Mouse (Mus musculus): ENCODE results near the gene AC134908.4.
A peak's percentile ranks its signal among the peaks of the same experiment; 100 is the strongest.

The AC134908.4 gene

GRCm38 (mm10) chr17:25830806-25831431, 35.5 kb upstream of the AC134908.4 start:
- no peak for DNase-seq (ENCODE audit: low spot score)

GRCm38 (mm10) chr17:25830200-25830753, 34.8 kb upstream of the AC134908.4 start:
- DNase-seq (ENCODE audit: low spot score): no peak

- no peak for DNase-seq (ENCODE audit: low spot score)
Measured at GRCm38 (mm10) chr17:25829558-25830017, 34.1 kb upstream of the AC134908.4 start.

- DNase-seq (ENCODE audit: low spot score): peak; percentile 58
Measured at GRCm38 (mm10) chr17:25828712-25829557, 33.5 kb upstream of the AC134908.4 start, which contains the start of gene Jmjd8. TSS of gene Jmjd8 (plus strand) at chr17:25828867.

GRCm38 (mm10) chr17:25828223-25828594, 32.8 kb upstream of the AC134908.4 start:
- DNase-seq (ENCODE audit: low spot score): no peak

- no peak for DNase-seq (ENCODE audit: low spot score)
Measured at GRCm38 (mm10) chr17:25827546-25828222, 32.2 kb upstream of the AC134908.4 start.

- no peak for DNase-seq (ENCODE audit: low spot score)
Measured at GRCm38 (mm10) chr17:25827011-25827410, 31.6 kb upstream of the AC134908.4 start.

GRCm38 (mm10) chr17:25825984-25826570, 30.6 kb upstream of the AC134908.4 start:
- DNase-seq (ENCODE audit: low spot score): no peak

GRCm38 (mm10) chr17:25825311-25825710, 29.9 kb upstream of the AC134908.4 start:
- DNase-seq (ENCODE audit: low spot score): no peak

- no peak for DNase-seq (ENCODE audit: low spot score)
Measured at GRCm38 (mm10) chr17:25824362-25825142, 29.1 kb upstream of the AC134908.4 start.

GRCm38 (mm10) chr17:25823452-25823851, 28.0 kb upstream of the AC134908.4 start, which contains the start of gene Wdr24:
TSS of gene Wdr24 (plus strand) at chr17:25823627.
- peak; percentile 53 for DNase-seq (ENCODE audit: low spot score)

- DNase-seq (ENCODE audit: low spot score): no peak
Measured at GRCm38 (mm10) chr17:25818851-25819780, 23.7 kb upstream of the AC134908.4 start.

- no peak for DNase-seq (ENCODE audit: low spot score)
Measured at GRCm38 (mm10) chr17:25817662-25818061, 22.2 kb upstream of the AC134908.4 start.

- DNase-seq (ENCODE audit: low spot score): peak; percentile 80
Measured at GRCm38 (mm10) chr17:25813471-25813870, 18.0 kb upstream of the AC134908.4 start.

- no peak for DNase-seq (ENCODE audit: low spot score)
Measured at GRCm38 (mm10) chr17:25810890-25811289, 15.4 kb upstream of the AC134908.4 start.

- DNase-seq (ENCODE audit: low spot score): no peak
Measured at GRCm38 (mm10) chr17:25809606-25810340, 14.3 kb upstream of the AC134908.4 start.

GRCm38 (mm10) chr17:25808789-25809605, 13.5 kb upstream of the AC134908.4 start, which contains the start of gene Fbxl16:
TSS of gene Fbxl16 (plus strand) at chr17:25809085.
- DNase-seq (ENCODE audit: low spot score): no peak

- DNase-seq (ENCODE audit: low spot score): no peak
Measured at GRCm38 (mm10) chr17:25808028-25808427, 12.6 kb upstream of the AC134908.4 start.
